Mouse (Mus musculus) bone marrow, adult 2 months (tissue): ENCODE results near the gene Hoxa5. TPM values are rescaled to one million over a fixed set of nuclear protein-coding genes. Genes with fewer than 3 reads are reported as not detected.
A peak's percentile ranks its signal among the peaks of the same experiment; 100 is the strongest.

Source experiments
- H3K27ac ChIP-seq: fragments of 200-500 bp; 2 replicates; pipeline ENCODE4 v1.5.1; 2012; ENCODE audit warnings: low read depth, mild to moderate bottlenecking, control low read depth, inconsistent platforms, low read length; ENCODE audit not compliant: control insufficient read depth, poor library complexity, insufficient read depth
- H3K4me1 ChIP-seq: fragments of 200-500 bp; 2 replicates; pipeline ENCODE4 v1.6.1; 2011; ENCODE audit warnings: low read length; ENCODE audit not compliant: control insufficient read depth, insufficient read depth
- H3K4me3 ChIP-seq: fragments of 200-500 bp; replicated peaks from 2 replicates; pipeline ENCODE3; 2011; ENCODE audit warnings: mild to moderate bottlenecking, low read depth, low read length, control low read depth; ENCODE audit not compliant: control insufficient read depth
- CTCF ChIP-seq: fragments of 200-500 bp; IDR thresholded peaks from 2 replicates; pipeline ENCODE4 v1.5.1; 2011; ENCODE audit warnings: low read length, control low read depth; ENCODE audit not compliant: control insufficient read depth, insufficient read depth
- POLR2A ChIP-seq: fragments of 200-500 bp; IDR thresholded peaks from 2 replicates; pipeline ENCODE4 v1.6.1; 2011; ENCODE audit warnings: low read depth, mild to moderate bottlenecking, control low read depth, low read length, borderline replicate concordance; ENCODE audit not compliant: control insufficient read depth
- WGBS: fragments of 180-500 bp; shearing (Covaris S2); methylation state at CpG from one replicate; pipeline ENCODE4 v1.1.7; 2018; 5-methylcytosine and 5-hydroxymethylcytosine counted together
- polyA plus RNA-seq: library from polyadenylated mRNA; stranded (reverse); fragments of >200 nt; gene quantifications from 2 replicates; pipeline ENCODE4 v1.2.4, GENCODE M21; 2011; ENCODE audit warnings: low replicate concordance; ENCODE audit not compliant: missing spikeins, insufficient read depth, insufficient read length

Gene Hoxa5
- polyA plus RNA-seq, 1 experiment: 2.4 TPM

GRCm38 (mm10) chr6:52191860-52192550, 12.4 kb downstream of the Hoxa5 start:
- H3K27ac ChIP-seq: no peak overlapping the region
- peak; percentile 68; the same call in 1 of the 2 replicates for TF ChIP-seq POLR2A
- no peak for TF ChIP-seq CTCF

DNA sequence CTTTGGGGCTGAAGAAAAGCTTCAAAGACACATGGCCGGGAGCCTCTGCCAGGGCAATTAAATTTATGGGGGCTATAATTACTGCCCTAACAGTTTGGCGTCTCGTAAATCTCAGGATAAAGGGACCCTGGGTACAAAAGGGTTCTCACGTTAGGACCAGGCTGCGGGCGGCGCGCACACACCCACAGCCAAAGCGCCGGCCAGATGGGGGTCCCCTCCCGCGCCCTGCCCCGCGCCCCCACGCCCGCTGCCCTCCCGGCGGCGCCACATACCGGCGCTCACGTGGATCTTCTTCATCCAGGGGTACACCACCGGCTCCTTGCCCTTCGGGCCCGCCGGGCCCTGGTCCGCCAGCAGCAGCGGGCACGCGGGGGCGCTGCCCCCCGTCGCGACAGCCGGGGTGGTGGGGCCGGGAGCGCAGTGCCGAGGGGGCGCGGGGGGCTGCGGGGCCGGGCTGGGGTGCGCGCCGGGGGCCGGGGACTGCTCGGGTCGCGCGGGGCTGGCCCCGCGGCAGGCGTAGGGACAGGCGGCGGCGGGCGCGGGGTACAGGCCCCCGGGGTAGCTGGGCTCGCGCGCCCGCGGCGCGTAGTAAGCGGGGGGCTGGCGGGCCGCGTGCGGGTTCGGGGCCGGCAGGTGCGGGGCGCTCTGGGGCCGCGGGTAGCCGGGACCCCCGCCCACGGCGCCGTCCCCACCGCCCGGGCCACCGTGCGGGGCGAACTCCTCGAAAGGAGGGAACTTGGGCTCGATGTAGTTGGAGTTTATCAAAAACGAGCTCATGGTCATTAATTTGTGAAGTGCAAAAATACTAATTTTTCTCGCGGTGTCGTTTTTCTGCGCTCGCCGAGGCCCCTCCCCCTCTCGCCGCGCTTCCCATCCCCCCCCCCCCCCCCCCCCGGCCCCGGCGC, 13.2 kb downstream of the Hoxa5 start, which contains the start of gene Hoxa4:
Gene Hoxa4, minus strand, starts transcription at position 848 of the 905 bp plus-strand sequence.
- TF ChIP-seq CTCF (no peak), POLR2A (no peak)
- WGBS: 7% methylated on average over 89 of the region's 102 CpGs
- Histone ChIP-seq H3K27ac (no peak within 1 kb of the TSS), H3K4me3 (peak within 1 kb of the TSS; percentile 90), H3K4me1 (no peaks in the 10 kb centered on the region)

More at GRCm38 (mm10) chr6:52191860-52192550, 12.4 kb downstream of the Hoxa5 start:
- Histone ChIP-seq H3K4me1 (no peaks in the 10 kb centered on the region), H3K4me3 (peak overlapping the region; percentile 90)
- WGBS: 4% methylated on average over 49 of the region's 55 CpGs

- WGBS: 85% methylated on average over 23 of the region's 23 CpGs
- Histone ChIP-seq H3K4me3 (no peak overlapping the region), H3K4me1 (no peaks in the 10 kb centered on the region), H3K27ac (no peak overlapping the region)
- no peak for TF ChIP-seq CTCF
- TF ChIP-seq POLR2A: no peak
Measured at GRCm38 (mm10) chr6:52190410-52190809, 14.0 kb downstream of the Hoxa5 start.

DNA sequence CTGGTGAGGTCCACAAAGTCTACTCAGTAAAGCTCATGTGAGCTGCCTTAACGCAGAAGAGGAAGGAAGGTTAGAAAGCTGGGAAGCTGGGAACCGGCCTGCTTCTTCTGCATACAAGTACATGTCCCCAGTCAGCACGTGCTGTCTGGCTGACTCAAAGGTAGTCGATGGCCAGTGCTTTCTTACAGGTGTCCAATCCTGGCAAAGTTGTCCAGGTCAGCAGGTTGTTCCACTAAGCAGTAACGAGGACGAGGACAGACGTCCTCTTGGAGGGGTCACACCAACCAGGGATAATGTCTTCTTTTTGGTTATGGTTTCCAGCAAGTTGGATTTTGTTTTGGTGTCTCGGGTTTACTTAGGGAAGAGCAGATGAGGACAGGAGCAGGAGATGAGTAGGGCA, 14.5 kb downstream of the Hoxa5 start:
- WGBS: 83% methylated on average over 8 of the region's 8 CpGs
- TF ChIP-seq POLR2A (no peak), CTCF (no peak)
- Histone ChIP-seq H3K4me1 (no peaks in the 10 kb centered on the region), H3K4me3 (no peak overlapping the region), H3K27ac (no peak overlapping the region)

- no peaks in the 10 kb centered on the region for H3K4me1 ChIP-seq
- no peak overlapping the region for H3K27ac ChIP-seq
- H3K4me3 ChIP-seq: no peak overlapping the region
- WGBS: 74% methylated on average over 5 of the region's 5 CpGs
- TF ChIP-seq POLR2A (no peak), CTCF (no peak)
Measured at GRCm38 (mm10) chr6:52189172-52189591, 15.2 kb downstream of the Hoxa5 start.

DNA sequence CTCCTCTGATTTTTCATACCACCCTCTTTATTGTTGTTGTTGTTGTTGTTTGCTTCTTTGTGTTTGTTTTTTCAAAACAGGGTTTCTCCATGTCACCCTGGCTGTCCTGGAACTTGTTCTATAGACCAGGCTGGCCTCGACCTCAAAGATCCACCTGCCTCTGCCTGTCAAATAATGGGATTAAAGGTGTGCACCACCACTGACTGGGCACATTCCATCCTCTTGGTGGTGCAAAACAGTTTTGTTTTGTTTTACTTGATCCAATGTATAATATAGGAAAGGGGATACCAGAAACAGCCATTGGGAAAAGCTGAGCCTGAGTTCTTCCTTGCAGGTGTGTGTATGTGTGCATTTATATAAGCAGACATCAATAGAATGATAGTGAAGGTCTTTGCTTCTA, 17.9 kb downstream of the Hoxa5 start:
- WGBS: 61% methylated on average over 1 of the region's 1 CpGs
- Histone ChIP-seq H3K27ac (no peak overlapping the region), H3K4me3 (no peak overlapping the region), H3K4me1 (no peaks in the 10 kb centered on the region)
- TF ChIP-seq CTCF (no peak), POLR2A (no peak)

DNA sequence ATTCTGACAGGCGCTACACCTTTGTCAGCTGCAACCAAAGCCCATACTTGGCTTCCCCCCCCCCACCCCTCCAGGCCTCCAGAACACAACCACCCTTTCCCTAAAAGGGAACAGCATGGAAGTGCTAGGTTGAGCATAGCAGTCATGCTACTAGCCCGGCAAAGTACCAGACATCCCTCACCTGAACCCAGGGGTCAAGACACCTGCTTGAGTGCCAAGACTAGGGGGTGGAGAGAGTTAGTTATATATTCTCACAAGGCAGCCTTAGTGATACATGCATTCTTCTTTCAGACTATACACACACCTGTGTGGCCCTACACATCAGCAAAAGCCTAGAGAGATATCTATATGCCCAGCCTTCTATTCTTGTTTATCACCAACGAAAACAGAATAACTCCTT, 18.6 kb downstream of the Hoxa5 start:
- Histone ChIP-seq H3K27ac (no peak overlapping the region), H3K4me3 (no peak overlapping the region), H3K4me1 (no peaks in the 10 kb centered on the region)
- TF ChIP-seq POLR2A: no peak
- no peak for TF ChIP-seq CTCF
- WGBS: 81% methylated on average over 3 of the region's 3 CpGs

GRCm38 (mm10) chr6:52185222-52185621, 19.2 kb downstream of the Hoxa5 start:
- WGBS: 79% methylated on average over 19 of the region's 19 CpGs

More at GRCm38 (mm10) chr6:52185222-52185621, 19.2 kb downstream of the Hoxa5 start:
- H3K4me3 ChIP-seq: no peak overlapping the region
- no peaks in the 10 kb centered on the region for H3K4me1 ChIP-seq
- TF ChIP-seq POLR2A (no peak), CTCF (no peak)
- no peak overlapping the region for H3K27ac ChIP-seq
